Mouse (Mus musculus) thymus, postnatal 25 days (tissue): Measurements from ENCODE around the gene Fkrp.

ENCODE experiments used
- DNase-seq: peaks from one replicate; pipeline ENCODE4 v3.0.0; 2022

The Fkrp gene

DNA sequence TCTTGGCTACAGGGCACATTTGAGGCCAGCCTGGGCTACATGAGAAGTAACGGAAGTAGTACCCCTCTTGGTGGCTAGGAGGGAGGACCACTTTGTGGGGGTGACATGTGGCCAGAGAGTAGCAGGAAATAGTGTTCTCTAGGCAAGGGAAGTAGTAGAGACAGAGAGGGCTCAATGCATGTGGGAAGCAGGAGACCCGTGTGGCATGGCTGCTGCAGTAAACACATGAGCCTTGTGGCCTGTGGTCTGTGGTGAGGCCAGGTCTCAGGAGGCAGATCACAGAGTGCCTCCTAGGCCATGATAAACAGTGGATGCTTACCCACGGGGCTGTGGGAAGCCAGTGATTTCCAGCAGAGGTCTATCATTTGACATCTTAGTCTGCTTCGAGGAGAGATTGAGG is 10.7 kb upstream of the Fkrp start:
- DNase-seq, result no peak

DNA sequence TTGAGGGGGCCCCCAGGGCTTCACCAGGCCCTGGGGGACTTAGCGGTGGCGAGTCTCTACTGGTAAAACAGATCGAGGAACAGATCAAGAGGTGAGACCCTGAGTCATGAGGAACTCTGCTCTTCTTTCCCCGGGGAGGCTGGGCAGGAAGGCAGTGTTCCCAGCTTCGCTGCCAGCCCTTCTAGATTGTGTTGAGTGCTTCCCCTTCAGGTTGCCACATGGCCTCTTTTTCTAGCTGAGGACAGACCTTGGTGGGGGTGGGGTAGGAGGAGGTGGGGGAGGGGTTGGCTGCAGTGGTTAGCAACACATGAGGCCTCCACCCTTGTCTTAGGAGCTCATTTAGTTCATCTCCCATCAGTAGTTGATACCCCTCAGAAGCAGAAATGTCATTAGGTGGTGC is 10.0 kb upstream of the Fkrp start:
- no peak for DNase-seq

DNA sequence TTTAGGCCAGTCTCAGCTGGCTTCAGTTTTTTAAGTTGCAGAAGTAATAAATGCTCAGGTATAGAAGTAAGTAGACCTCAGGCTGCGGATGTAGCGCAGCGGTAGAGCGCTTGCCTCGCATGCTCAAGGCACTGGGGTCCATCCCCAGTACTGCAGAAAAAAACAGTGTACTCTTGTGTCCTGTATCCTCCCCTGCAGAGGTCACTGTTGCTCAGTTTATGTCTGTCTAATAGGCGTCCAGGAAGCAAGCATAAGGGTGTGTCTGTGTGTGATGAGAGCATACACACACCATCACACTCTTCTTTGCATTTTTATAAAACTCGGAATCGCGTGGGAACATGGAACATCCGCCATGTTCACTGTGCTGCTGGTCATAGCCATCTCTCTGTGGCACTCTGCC is 9.3 kb upstream of the Fkrp start:
- DNase-seq, result peak; percentile 67

DNA sequence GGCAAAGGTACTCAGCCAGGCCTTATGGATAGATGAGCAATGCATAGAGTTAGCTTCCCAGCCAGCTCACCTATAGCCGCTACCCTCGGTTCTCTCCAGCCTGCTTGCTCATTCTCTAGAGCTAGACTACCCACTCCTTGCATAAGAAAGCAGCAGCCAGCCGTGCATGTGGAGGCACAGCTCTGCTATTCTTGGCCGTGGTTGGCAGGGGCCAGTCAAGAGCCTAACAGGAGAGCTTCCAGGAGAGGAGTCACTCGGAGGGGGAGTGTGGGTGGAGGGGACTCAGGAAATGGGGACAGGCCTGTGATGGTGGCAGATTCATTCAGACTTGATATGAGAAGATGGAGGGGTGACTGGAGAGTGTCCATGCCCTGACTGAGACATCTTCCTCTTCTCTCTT is 7.2 kb upstream of the Fkrp start:
- no peak for DNase-seq

DNA sequence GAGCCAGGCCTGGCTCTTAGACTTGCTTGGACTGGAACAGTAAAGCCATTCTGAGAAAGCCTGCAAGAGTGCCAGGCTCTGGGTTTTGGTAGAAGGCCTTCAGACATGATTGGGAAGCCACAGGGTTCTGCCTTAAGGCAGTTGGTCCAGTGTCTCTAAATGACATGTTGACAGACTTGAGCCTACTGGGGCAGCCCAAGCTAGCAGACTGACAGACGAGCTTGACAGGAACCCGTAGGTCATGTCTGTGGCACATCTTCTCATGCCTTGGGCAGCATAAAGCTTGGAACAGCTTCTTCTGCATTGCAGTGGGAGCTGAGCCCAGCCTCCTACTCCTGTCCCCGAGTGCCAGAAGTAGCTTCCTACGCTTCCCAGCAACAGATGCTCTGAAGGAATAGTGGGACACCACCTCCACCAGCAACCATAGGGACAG is 5.2 kb upstream of the Fkrp start:
- DNase-seq, result no peak

DNA sequence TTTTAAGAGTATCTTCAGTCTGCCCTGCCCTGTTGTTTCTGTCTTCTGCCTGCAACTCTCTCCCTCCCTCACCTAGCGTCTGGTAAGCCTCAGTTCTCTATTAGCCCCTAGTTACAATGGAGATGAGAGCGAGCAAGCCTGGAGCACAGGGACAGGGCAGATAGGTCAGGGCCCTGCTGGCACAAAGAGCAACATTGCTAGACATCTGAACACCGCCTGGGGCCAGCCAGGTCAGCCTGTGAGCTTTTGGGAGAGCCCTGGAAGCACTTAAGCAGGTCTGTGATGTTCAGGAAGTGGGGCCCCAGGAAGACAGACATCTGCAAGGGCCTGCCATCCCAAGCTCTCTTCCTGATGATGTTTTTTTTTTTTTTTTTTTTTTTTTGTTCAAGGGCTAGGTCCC is 4.6 kb upstream of the Fkrp start:
- no peak for DNase-seq

DNA sequence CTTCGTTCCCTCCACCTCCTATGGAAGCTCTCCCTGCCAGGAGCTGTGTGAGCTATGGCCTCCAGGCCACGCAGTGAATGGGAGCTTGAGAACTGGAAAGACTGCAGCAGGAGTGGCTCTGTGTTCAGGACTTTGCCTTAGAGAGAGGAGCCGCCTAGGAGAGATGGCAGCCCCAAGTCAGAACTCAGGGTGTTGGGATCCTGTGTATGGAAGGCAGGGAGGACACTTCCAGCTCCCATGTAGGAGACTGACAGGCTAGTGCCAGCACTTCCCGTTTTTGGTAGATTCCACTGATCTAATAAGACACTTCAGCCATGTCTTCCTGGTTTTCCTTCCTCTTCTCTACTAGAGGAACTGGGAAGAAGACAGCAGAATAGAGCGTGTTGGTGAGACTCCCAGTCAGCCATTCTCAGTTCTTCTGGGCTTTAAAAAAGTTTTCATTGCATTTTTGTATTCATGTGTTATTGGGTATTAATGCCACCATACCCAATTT is 3.8 kb upstream of the Fkrp start:
- no peak for DNase-seq

DNA sequence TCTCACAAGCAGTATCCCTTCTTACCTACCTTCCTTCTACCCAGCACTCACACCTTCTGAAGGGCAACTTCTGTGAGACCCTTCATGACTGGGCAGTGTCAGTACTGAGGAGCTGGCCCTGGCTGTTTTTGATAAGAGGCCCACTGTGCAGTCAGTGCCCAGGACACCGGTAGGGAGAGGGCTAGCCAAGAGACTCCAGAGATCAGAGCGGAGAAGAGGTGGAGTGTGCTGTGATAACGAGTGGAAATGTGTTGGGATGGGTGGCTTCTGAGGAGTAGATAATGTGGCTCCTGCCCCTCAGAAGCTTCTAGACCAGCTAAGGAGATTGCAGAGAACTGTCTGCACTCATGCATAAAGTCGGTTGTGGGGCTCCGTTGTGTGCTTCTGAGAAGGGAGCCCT is 3.3 kb upstream of the Fkrp start:
- no peak for DNase-seq

DNA sequence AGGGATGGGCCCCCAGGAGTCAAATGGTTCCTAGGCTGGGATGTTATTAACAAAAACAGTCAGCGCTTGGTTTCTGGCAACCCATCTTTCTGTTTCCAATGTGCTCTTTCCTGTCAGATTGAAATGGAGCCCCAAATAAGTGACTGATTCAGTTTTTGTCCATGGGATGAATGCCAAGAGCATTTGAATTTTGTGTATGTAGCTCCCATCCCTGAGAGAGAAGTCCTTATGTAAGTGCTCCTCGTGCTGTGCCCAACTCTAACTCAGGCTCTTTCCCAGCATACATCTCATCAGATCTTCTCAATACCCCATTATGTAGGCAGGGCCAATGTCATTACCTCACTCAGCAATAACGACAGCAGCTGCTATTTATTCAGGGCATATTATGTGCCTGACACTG is 1.2 kb upstream of the Fkrp start:
- no peak for DNase-seq

DNA sequence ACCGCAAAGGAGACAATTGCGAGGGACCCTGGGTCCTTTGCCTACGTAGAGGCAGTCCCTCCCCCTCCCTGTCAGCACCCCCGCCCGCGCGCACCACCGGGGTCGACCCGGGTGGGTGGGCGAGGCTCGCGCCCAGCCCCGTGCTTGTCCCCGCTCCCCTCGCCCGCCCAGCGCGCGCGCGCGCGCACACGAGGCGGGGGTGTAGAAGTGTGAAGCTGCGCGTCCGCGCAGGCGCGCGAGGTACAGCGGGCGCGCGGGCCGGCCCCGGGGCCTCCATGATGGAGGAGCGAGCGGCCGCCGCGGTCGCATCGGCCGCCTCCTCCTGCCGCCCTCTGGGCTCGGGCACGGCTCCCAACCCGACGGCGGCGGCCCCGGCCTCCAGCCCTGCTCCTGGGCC is 456 bp downstream of the Fkrp start:
- DNase-seq, result peak; percentile 85

DNA sequence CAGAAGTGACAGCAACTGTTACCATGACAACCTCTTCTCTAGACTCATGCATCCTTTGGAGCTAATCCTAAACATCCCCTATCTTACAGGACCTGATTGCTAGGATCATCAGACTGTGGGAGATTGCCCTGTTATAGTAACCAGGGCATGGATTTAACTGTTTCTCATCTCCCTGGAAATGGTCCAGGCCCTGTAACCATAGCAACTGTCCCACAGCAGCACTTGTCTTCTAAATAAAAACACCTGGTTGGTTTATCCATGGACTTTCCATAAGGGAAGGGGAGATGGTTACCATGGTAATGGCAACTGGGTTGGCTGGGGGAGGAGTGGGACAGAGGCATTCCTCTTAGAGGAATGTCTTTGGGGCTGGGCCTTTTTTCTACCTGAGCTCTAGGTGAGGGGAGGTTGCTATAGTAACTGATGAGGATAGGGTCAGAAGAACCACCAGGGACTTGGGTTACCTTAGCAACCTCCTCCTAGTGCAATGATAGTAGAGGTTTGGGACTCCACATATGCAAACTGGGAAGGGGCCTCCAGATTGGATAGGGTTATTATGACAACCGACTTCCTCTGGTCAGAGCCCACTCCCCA is 1.1 kb downstream of the Fkrp start, which contains the start of gene Strn4:
Gene Strn4, plus strand, starts transcription at position 539 of the 591 bp plus-strand sequence.
- DNase-seq, result no peak

DNA sequence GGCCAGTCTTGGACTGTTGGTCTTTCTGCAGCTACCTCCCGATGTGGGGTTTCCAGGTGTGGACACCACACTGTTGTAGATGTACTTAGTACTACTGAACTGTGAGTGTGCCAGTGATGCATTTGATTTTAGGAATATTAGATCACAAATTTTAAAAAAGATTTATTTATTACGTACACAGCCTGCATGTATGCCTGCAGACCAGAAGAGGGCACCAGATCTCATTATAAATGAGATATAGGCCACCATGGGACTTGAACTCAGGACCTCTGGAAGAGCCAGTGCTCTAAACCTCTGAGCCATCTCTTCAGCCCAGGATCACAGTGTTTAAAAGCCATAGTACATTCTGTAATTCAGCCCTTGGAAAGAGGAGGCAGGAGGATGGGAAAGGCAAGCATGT is 4.0 kb downstream of the Fkrp start:
- DNase-seq, result no peak

DNA sequence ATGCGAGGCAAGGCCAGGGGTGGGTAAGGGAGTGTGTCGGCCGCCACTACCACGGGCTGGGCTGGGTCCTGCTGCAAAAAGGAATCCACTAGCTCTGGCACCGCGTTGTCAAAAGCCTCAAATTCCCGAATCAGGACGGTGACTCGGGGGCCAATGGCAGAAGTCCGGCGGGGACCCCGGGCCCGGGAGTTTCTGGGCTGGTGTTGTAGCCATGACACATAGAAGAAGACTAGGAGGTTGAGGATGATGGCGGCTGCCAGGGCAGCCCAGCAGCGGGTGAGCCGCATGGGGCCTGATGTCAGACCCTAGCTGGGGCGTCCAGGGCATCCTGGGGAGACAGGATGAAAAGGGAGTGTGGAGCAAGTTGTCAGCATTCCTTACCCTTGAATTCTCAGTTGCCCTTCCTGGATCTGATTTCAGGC is 4.9 kb downstream of the Fkrp start:
- DNase-seq, result no peak

DNA sequence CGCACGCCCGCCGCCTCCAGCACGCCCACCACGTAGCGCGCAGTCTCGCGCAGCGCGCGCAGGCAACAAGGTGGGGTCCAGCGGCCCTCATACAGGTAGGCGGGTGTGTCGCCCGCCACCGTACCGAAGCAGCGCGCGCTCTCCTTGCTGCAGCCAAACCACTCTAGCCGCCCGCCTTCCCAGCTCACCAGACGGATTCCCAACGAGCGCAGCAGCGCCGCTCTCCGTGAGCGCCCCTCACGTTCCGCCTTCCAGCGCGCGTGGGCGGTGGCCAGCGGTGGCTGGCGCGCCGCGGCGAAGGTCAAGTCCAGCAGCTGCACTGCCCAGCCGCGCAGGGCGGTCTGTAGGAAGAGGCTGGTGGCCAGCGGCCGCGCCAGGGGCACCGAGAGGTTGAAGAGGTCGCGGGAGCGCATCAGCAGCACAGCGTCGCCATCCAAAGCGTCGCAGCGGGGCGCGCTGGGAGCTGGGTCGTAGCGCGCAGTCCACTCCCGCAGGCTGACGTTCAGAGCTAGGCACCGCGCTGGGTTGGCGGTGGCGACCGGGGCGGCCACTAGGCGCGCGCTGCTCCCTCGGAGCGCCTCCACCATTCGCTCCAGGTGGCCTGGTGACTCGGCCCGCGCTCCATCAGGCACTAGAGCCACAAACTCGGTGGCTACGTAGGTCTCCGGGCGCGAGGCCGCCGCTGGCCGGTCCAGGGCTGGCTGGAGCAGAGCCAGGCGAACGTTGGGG is 5.4 kb downstream of the Fkrp start:
- DNase-seq, result no peak

DNA sequence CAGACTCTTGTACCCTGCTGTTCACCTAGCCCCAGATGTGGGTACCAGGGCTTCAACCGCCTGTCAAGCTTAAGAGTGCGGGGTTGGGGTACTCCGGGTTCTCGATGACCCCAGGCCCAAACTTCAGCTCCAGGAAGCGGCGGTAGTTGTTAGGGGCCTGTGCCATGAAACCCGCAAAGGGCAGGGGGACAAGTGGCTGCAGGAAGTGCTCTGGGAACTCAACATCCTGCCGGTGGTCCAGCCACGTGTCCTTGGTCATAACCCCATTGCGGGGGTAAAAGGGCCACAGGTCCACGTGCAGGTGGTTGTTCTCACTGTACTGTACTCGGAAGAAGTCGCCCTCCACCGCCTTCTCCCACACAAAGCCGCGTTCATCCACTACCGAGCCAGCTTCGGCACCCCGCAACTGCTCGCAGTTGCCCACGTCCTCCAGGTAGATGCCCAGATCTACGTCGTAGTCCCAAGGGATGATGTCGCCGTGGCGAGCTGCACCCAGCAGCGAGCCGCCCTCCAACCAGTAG is 6.1 kb downstream of the Fkrp start:
- no peak for DNase-seq

DNA sequence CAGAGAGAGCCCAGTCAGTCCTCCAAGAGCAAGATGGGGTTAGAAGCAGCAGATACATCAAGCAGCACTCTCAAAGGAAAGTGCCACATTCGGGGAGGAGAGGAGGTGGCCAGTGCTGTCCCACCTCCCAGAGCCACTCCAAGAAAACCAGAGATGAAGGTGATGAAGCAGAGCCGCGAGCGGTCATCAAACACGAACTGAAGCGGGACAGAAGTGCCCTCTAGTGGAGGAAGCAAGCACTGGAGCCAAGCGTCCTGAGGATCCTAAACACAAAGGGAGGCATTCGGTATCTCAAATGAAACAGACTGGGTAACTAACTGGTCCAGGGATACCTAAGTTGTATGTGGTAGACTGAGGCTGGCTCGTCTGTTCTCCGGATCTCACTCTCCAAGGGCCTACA is 6.8 kb downstream of the Fkrp start:
- peak; percentile 55 for DNase-seq

DNA sequence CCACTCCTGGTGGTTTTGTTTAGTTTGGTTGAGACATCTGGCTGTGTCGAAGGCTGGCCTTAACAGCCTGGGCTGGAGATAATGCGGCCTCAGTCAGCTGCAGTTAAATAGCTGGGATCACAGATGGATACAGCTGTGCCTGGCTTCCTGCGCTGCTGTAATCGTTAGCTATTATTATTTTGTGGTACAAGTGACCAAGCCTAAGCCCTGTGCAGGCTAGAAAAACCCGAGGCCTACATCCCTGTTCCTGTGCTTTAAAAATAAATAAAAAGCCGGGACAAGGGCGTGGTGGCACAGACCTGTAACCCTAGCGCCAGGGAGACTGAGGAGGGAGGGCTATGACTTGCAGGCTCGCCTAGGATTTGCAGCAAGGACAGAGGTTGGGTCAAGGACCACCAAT is 7.9 kb downstream of the Fkrp start:
- no peak for DNase-seq

DNA sequence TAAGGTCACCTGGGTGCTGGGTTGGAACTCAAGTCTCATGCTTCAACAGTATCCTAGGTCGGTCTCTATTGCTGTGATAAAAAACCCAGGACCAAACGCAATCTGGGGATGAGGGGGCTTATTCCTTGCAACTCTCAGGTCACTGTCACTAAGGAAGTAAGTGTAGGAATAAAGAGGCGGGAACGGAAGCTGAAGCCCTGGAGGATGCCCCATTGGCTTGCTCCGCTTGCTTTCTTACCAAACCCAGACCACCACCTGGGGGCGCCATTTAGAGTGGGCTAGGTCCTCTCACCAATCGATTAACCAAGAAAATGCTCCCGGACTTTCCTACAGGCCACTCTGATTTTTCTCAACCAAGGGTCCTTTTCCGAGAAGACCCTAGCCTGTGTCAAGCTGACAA is 8.6 kb downstream of the Fkrp start:
- peak; percentile 31 for DNase-seq

DNA sequence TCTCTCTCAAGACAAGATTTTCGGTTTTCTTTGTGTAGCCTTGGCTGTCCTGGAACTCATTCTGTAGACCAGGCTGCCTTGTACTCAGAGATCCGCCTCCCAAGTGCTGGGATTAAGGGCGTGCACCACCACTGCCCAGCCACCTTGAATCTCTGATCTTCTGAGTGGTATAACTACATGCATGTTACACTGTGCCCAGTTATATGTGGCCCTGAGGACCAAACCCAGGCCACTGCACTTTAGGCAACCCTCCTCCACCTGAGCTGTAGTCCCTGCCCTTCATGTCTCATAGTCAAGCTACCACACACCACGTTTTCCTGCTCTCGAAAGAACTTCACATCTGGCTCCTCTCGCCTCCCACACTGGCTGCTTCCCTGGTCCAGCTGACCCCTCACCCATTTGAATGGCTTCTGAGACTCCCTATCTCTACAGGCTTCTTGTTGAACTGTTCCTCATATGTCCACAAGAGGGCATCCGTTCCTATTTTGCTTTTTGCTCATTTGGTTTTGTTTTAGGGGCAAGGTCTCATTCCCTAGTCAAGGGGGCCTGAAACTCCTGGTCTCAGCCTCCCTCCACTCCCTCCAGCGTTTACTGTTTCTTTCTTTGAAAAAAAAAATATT is 12.0 kb downstream of the Fkrp start:
- peak; percentile 28 for DNase-seq

DNA sequence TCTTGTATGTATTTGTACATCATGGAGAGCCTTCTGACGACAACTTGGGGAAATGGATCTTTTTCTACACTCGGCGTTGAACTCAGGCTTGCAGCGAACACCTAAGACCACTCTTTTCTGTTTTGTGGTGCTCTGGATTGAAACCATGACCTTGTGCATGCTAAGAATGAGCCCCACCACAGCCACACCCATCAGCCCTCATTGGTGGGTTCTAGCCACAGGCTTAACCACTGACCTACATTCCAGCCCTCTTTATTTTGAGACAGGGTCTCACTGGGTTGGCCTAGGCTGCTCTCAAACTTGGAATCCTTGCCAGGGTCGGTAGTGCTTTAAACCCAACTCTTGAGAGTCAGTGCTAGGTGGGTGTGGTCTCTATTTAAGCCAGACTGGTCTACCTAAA is 21.6 kb downstream of the Fkrp start:
- peak; percentile 33 for DNase-seq

DNA sequence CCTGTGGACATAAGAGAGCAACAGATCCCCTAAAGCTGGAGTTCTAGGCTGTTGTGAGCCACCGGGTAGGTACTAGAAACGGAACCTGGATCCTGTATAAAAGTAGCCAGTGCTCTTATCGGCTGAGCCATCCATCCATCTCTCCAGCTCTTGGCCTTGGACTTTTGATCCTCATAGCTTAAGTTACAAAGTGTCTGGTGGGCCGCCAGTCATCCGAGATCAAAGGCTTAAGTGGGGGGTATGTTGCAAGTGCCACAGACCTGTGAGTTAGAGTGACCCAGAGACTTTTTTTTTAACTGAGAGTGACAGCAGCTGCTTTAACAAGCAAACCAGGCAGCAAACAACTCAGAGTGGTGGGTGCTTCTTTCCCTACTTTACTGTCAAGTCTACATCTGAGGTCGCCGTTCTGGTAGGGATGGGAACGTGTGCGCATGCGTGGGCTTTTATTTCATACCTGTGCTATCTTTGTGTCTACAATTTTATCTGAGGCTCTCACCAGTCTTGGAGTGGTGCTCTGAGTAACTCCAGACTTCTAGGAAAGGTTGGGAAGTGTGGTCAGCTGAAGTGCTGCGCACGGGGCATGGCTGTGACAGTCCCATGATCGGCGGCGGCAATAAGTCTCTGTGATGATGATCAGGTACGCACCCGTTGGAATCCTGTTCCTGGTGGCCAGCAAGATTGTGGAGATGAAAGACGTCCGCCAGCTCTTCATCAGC is 23.4 kb downstream of the Fkrp start:
- no peak for DNase-seq

DNA sequence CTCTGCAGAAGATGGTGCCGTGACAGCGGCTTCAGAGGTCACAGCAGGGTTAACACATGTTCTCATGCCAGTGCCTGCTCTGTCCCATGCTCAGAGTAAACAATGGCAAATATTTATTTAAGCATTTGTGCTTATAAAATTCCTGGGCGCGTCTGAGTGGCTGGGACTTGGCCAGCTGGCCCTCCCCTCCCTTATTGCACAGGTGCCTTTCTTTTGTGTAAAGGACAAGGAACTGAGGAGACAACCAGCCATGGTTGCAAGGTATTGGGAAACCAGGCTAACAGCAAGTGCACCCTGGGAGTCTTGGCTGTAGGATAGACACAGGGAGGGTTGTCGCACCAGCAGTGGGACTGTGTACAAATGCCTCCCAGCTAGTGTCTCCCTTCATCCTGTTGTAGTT is 24.2 kb downstream of the Fkrp start:
- no peak for DNase-seq

DNA sequence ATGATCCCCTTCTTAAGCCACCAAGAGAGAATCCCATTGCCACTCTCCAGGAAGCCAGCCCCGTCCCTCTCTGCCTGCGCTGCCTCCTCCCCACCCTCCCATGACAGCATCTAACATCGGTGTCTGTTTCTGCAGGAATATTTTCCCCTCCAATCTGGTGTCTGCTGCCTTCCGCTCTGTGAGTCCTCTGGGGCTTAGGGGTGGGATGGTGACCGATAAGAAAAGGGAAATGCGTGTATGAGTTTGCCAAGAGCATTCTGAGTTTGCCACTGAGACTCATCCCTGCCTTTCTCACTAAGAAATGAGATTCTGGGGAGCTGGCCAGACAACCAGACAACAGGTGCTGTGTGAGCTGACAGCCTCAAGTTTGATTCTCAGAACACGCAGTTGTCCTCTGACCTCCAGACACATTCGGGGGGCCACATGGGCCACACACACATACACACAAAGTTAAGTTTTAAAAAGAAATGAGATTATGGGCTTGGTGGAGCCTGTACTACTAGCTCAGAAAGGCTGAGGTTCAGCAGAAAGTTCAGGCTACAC is 30.9 kb downstream of the Fkrp start:
- no peak for DNase-seq
